Mouse (Mus musculus): ENCODE measurements at regions not wholly inside any gene's neighbourhood (a gene's known extent, or its start where the extent isn't known, plus 50 kb on each side); places are given as distances from the start of the nearest gene placed in this dataset.

GRCm38 (mm10) chr2:180395279-180396034 is 60.6 kb upstream of the Slco4a1 start:
- no peak for TF ChIP-seq CTCF (IDR thresholded peaks at IDR 0.05; ENCODE audit: borderline replicate concordance, insufficient read depth, low read depth, low read length)
- no peak for TF ChIP-seq POLR2A (IDR thresholded peaks at IDR 0.05; ENCODE audit: borderline replicate concordance, insufficient read depth, low read length)
